ENCODE assay signal across 1 mouse cellular context in genomic region chr5:139791227-139792158, GRCm38 (mm10).
TF ChIP-seq lines count a peak whose summit lies in the region.

TSS of gene Mafk (plus strand) at chr5:139791513.

TF ChIP-seq in CH12.LX, 34 proteins besides CTCF, POLR2A, EP300 and RAD21 (continued from another document):
- TF ChIP-seq GABPA (IDR thresholded peaks at IDR 0.05; ENCODE audit: insufficient replicate concordance, low read depth, low read length) = no peak
- peak; percentile 87 for TF ChIP-seq NELFE (IDR thresholded peaks at IDR 0.05; ENCODE audit: low read depth, low read length)
- no peak for TF ChIP-seq MAFK (IDR thresholded peaks at IDR 0.05; ENCODE audit: insufficient replicate concordance, low read length)
- TF ChIP-seq ZC3H11A (IDR thresholded peaks at IDR 0.05; ENCODE audit: low read depth, low read length) = no peak
- peak; percentile 4; the same call in 1 of the 2 replicates for TF ChIP-seq ETS1 (conservative IDR thresholded peaks at IDR 0.05; ENCODE audit: low read depth, low read length)
- peak; percentile 74; the same call in 1 of the 2 replicates for TF ChIP-seq ZMIZ1 (IDR thresholded peaks at IDR 0.05; ENCODE audit: low read depth, low read length)
- TF ChIP-seq POLR2AphosphoS2 (IDR thresholded peaks at IDR 0.05; ENCODE audit: low read depth, low read length) = peak; percentile 61; the same call in 1 of the 2 replicates
- TF ChIP-seq TCF12 (IDR thresholded peaks at IDR 0.05; ENCODE audit: low read depth, low read length) = peak; percentile 91
- peak; percentile 76 for TF ChIP-seq MXI1 (IDR thresholded peaks at IDR 0.05; ENCODE audit: low read depth, low read length)
- TF ChIP-seq BHLHE40 (IDR thresholded peaks at IDR 0.05; ENCODE audit: low read depth, low read length) = peak; percentile 91
TF ChIP-seq in CH12.LX: peak in this region for 14.
